Mouse (Mus musculus) erythroblast, embryonic 14.5 days (primary cell): ENCODE measurements at regions not wholly inside any gene's neighbourhood (a gene's known extent, or its start where the extent isn't known, plus 50 kb on each side); places are given as distances from the start of the nearest gene placed in this dataset.

Experiments used
- GATA1 ChIP-seq: IDR thresholded peaks from 2 replicates; pipeline ENCODE4 v1.6.1; 2012; ENCODE audit warnings: low read length, inconsistent platforms, mixed read lengths
- TAL1 ChIP-seq: IDR thresholded peaks from 3 replicates; pipeline ENCODE4 v1.6.1; 2012; ENCODE audit warnings: low read length, inconsistent platforms, mixed read lengths

DNA sequence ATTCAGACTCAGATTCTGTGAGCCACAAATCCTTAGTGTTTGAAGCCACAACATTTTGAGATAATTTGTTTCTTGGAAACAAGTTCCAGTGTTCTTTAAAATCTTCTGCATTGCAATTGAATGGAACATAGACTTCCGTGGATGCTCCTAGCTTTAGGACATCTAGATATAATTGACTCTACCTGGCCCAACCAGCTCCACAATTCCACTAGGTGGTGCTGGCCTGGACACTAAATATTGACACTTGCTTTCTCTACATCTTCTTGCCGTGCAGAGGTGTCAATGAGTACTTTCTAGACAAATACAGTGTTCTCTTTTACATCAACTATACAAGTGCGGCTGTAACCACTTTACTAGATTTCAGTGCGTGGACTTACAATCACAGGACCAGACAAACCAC is 63.4 kb upstream of the Gm47985 start:
- TF ChIP-seq GATA1 (no peak), TAL1 (no peak)
